Mouse (Mus musculus): ENCODE results near the gene Sycp1. TPM values are rescaled to one million over a fixed set of nuclear protein-coding genes. Genes with fewer than 3 reads are reported as not detected.

Sycp1 gene
- total RNA-seq, 4 experiments from 2014 or later: not detected

Other genes with a start within 250 kb of the Sycp1 start
- 10 to 100 TPM in 2 of 4 experiments, 1 to 10 TPM in 2; 5.3 to 10.6 (median 10.3) TPM for gene Tspan2, start 201.6 kb downstream of the Sycp1 start, total RNA-seq (2022)
- gene Tshb, start 153.4 kb downstream of the Sycp1 start, total RNA-seq (2022): not detected
- gene Nr1h5, start 28.0 kb upstream of the Sycp1 start, total RNA-seq (2022): not detected
- 10 to 100 TPM; 56.5 to 60.9 (median 59.3) TPM for gene Sike1, start 59.6 kb upstream of the Sycp1 start, total RNA-seq (2022)
- 100 to 1,000 TPM; 544 to 568 (median 560) TPM for gene Csde1, start 84.3 kb upstream of the Sycp1 start, total RNA-seq (2022)
- gene Nras, start 122.2 kb upstream of the Sycp1 start, total RNA-seq (2022): 10 to 100 TPM; 33.4 to 44.8 (median 36.6) TPM
- gene Ampd1, start 137.9 kb upstream of the Sycp1 start, total RNA-seq (2022): 1 to 10 TPM in 1 of 4 experiments, under 1 TPM in 3; 0.37 to 1.3 (median 0.64) TPM
- gene Dennd2c, start 166.5 kb upstream of the Sycp1 start, total RNA-seq (2022): 1 to 10 TPM; 1.5 to 1.8 (median 1.7) TPM
- 10 to 100 TPM; 42.4 to 55.0 (median 49.6) TPM for gene Bcas2, start 235.6 kb upstream of the Sycp1 start, total RNA-seq (2022)